Mouse (Mus musculus) central nervous system, embryonic 14 days (tissue): Measurements from ENCODE around the gene H2al1m. TPM values are rescaled to one million over a fixed set of nuclear protein-coding genes. Genes with fewer than 3 reads are reported as not detected.

Experiments used
- polyA plus RNA-seq: library from polyadenylated mRNA; depleted of rRNA; stranded (reverse); fragments of >200 nt; gene quantifications from 2 replicates; pipeline ENCODE4 v1.2.3, GENCODE M21; 2012; rRNA removed

H2al1m gene
- 0.23 and 0.48 TPM in 2 replicates for polyA plus RNA-seq

GRCm38 (mm10) chrX:9283464-9283863, at the start of gene H2al1m:
H2al1m (plus strand) TSS chrX:9283764.

GRCm38 (mm10) chrX:9256766-9257165, 26.8 kb upstream of the H2al1m start, which contains the start of gene Gm14862:
Gm14862 (minus strand) TSS chrX:9256899.

GRCm38 (mm10) chrX:9272460-9273361, 10.9 kb upstream of the H2al1m start, which contains the start of gene Xk:
Xk (plus strand) TSS chrX:9272756.

Other genes starting within 250 kb of the H2al1m start
- not detected in 2 replicates for gene Fthl17f, start 220.7 kb upstream of the H2al1m start, polyA plus RNA-seq
- gene 4930402K13Rik, start 179.2 kb upstream of the H2al1m start, polyA plus RNA-seq, result not detected in 2 replicates
- gene Lancl3, start 83.9 kb upstream of the H2al1m start, polyA plus RNA-seq, result 1.7 and 1.8 TPM in 2 replicates
- not detected in 2 replicates for gene Gm14862, start 26.9 kb upstream of the H2al1m start, polyA plus RNA-seq
- gene Xk, start 11.0 kb upstream of the H2al1m start, polyA plus RNA-seq, result 3.1 and 3.3 TPM in 2 replicates
- gene H2al1k, start 66.9 kb downstream of the H2al1m start, polyA plus RNA-seq, result not detected in 2 replicates
- 0.76 and 0.96 TPM in 2 replicates for gene Cybb, start 204.0 kb downstream of the H2al1m start, polyA plus RNA-seq